Mouse (Mus musculus): Measurements from ENCODE around the gene Mgll. TPM values are rescaled to one million over a fixed set of nuclear protein-coding genes. Genes with fewer than 3 reads are reported as not detected.

Gene Mgll
- polyA plus RNA-seq, 1 experiment = 30.5 TPM

GRCm38 (mm10) chr6:88791299-88791698 lies 67.1 kb downstream of the Mgll start:
- WGBS = 74% methylated on average over 9 of the region's 9 CpGs
- no peak for DNase-seq (ENCODE audit: low read depth, low spot score)

- 38% methylated on average over 7 of the region's 7 CpGs for WGBS
- no peak for DNase-seq (ENCODE audit: low read depth, low spot score)
Measured at GRCm38 (mm10) chr6:88792147-88792691, 68.0 kb downstream of the Mgll start.

- 75% methylated on average over 2 of the region's 2 CpGs for WGBS
Measured at GRCm38 (mm10) chr6:88793243-88793642, 69.0 kb downstream of the Mgll start.

GRCm38 (mm10) chr6:88793872-88794271 lies 69.7 kb downstream of the Mgll start:
- WGBS = 80% methylated on average over 13 of the region's 13 CpGs
- no peak for DNase-seq (ENCODE audit: low read depth, low spot score)

More at GRCm38 (mm10) chr6:88793243-88793642, 69.0 kb downstream of the Mgll start:
- DNase-seq (ENCODE audit: low read depth, low spot score) = no peak

- DNase-seq (ENCODE audit: low read depth, low spot score) = no peak
- 72% methylated on average over 14 of the region's 14 CpGs for WGBS
Measured at GRCm38 (mm10) chr6:88794561-88794971, 70.4 kb downstream of the Mgll start.

GRCm38 (mm10) chr6:88800191-88800590 lies 76.0 kb downstream of the Mgll start:
- 75% methylated on average over 7 of the region's 7 CpGs for WGBS
- no peak for DNase-seq (ENCODE audit: low read depth, low spot score)

GRCm38 (mm10) chr6:88800735-88801134 lies 76.5 kb downstream of the Mgll start:
- 52% methylated on average over 3 of the region's 3 CpGs for WGBS
- no peak for DNase-seq (ENCODE audit: low read depth, low spot score)

- 75% methylated on average over 7 of the region's 7 CpGs for WGBS
- no peak for DNase-seq (ENCODE audit: low read depth, low spot score)
Measured at GRCm38 (mm10) chr6:88803051-88803450, 78.8 kb downstream of the Mgll start.

- WGBS = 55% methylated on average over 4 of the region's 4 CpGs
Measured at GRCm38 (mm10) chr6:88803957-88804695, 79.9 kb downstream of the Mgll start.

GRCm38 (mm10) chr6:88804966-88805577 lies 80.9 kb downstream of the Mgll start:
- no peak for DNase-seq (ENCODE audit: low read depth, low spot score)
- WGBS = 75% methylated on average over 17 of the region's 17 CpGs

More at GRCm38 (mm10) chr6:88803957-88804695, 79.9 kb downstream of the Mgll start:
- no peak for DNase-seq (ENCODE audit: low read depth, low spot score)

- DNase-seq (ENCODE audit: low read depth, low spot score) = no peak
- WGBS = 63% methylated on average over 23 of the region's 23 CpGs
Measured at GRCm38 (mm10) chr6:88809091-88810037, 85.2 kb downstream of the Mgll start.

- no peak for DNase-seq (ENCODE audit: low read depth, low spot score)
- 81% methylated on average over 3 of the region's 3 CpGs for WGBS
Measured at GRCm38 (mm10) chr6:88810291-88810690, 86.1 kb downstream of the Mgll start.

GRCm38 (mm10) chr6:88811396-88811795 lies 87.2 kb downstream of the Mgll start:
- WGBS = 27% methylated on average over 7 of the region's 7 CpGs
- no peak for DNase-seq (ENCODE audit: low read depth, low spot score)

- WGBS = 40% methylated on average over 7 of the region's 7 CpGs
- DNase-seq (ENCODE audit: low read depth, low spot score) = no peak
Measured at GRCm38 (mm10) chr6:88811880-88812400, 87.7 kb downstream of the Mgll start.

GRCm38 (mm10) chr6:88812886-88813285 lies 88.7 kb downstream of the Mgll start:
- WGBS = 87% methylated on average over 3 of the region's 3 CpGs
- DNase-seq (ENCODE audit: low read depth, low spot score) = no peak

- WGBS = 72% methylated on average over 10 of the region's 10 CpGs
- no peak for DNase-seq (ENCODE audit: low read depth, low spot score)
Measured at GRCm38 (mm10) chr6:88813832-88814231, 89.6 kb downstream of the Mgll start.

- WGBS = 86% methylated on average over 3 of the region's 3 CpGs
- DNase-seq (ENCODE audit: low read depth, low spot score) = no peak
Measured at GRCm38 (mm10) chr6:88815036-88815435, 90.8 kb downstream of the Mgll start.

- 81% methylated on average over 3 of the region's 3 CpGs for WGBS
Measured at GRCm38 (mm10) chr6:88815489-88815888, 91.3 kb downstream of the Mgll start.

GRCm38 (mm10) chr6:88816913-88817312 lies 92.7 kb downstream of the Mgll start:
- 53% methylated on average over 3 of the region's 3 CpGs for WGBS
- DNase-seq (ENCODE audit: low read depth, low spot score) = no peak

More at GRCm38 (mm10) chr6:88815489-88815888, 91.3 kb downstream of the Mgll start:
- DNase-seq (ENCODE audit: low read depth, low spot score) = no peak

All from large intestine, adult 2 months (tissue).